Mouse (Mus musculus): ENCODE measurements around the gene Dnajb3. TPM values are rescaled to one million over a fixed set of nuclear protein-coding genes. Genes with fewer than 3 reads are reported as not detected.

Gene Dnajb3
- polyA plus RNA-seq, 1 experiment: not detected

DNA sequence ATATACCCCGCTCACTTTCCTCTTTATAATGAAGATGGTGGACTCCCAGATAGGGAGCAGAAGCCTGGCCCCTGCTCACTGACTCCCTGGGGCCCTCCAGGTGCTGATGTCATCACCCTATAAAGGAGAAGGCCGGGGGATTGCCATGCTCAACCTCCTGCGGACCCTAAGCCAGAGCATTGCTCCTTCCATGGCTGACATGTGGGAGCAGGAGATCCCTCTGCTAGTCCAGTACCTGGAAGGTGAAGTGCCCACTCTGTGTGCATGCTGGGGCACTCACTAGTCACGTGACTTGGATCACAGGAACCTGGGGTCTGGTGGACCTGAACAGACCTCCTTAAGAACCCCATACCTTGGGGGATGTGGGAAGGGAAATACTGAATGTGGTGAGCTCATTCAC, 35.0 kb upstream of the Dnajb3 start:
- H3K79me2 ChIP-seq (ENCODE audit: control insufficient read depth, insufficient read depth): no peaks in the 10 kb centered on the region
- no peak for TF ChIP-seq USF1 (IDR thresholded peaks at IDR 0.05; ENCODE audit: low read depth)
- no peak for TF ChIP-seq MAX (IDR thresholded peaks at IDR 0.05)
- no peak for TF ChIP-seq CEBPB (IDR thresholded peaks at IDR 0.05; ENCODE audit: low read depth)
- TF ChIP-seq MYOG (IDR thresholded peaks at IDR 0.05; ENCODE audit: control insufficient read depth, extremely low read depth, insufficient read length): no peak
- TF ChIP-seq FOSL1 (IDR thresholded peaks at IDR 0.05; ENCODE audit: insufficient read depth, low read length, poor library complexity, severe bottlenecking): no peak
- no peak for TF ChIP-seq MYOD1 (IDR thresholded peaks at IDR 0.05; ENCODE audit: control insufficient read depth, insufficient read length, low read depth)
- TF ChIP-seq CTCF (IDR thresholded peaks at IDR 0.05; ENCODE audit: control insufficient read depth, insufficient read depth, insufficient read length): no peak
- H3K36me3 ChIP-seq (ENCODE audit: control insufficient read depth, insufficient read depth): no peaks in the 10 kb centered on the region
- peaks cover 31% of the 10 kb centered on the region for H3K27me3 ChIP-seq (ENCODE audit: control insufficient read depth, insufficient read depth, insufficient read length)
- no peaks in the 10 kb centered on the region for H3K79me3 ChIP-seq (ENCODE audit: low read depth)
- no peak overlapping the region for H3K4me3 ChIP-seq (ENCODE audit: insufficient read depth, poor library complexity, severe bottlenecking)
- no peak overlapping the region for H3ac ChIP-seq (ENCODE audit: control insufficient read depth, insufficient read length, low read depth)

- Histone ChIP-seq H3K79me2 (ENCODE audit: control insufficient read depth, insufficient read depth) (no peaks in the 10 kb centered on the region), H3K27me3 (ENCODE audit: control insufficient read depth, insufficient read depth, insufficient read length) (peaks cover 36% of the 10 kb centered on the region), H3K4me3 (ENCODE audit: insufficient read depth, poor library complexity, severe bottlenecking) (no peak overlapping the region), H3K36me3 (ENCODE audit: control insufficient read depth, insufficient read depth) (no peaks in the 10 kb centered on the region), H3ac (ENCODE audit: control insufficient read depth, insufficient read length, low read depth) (no peak overlapping the region), H3K79me3 (ENCODE audit: low read depth) (no peaks in the 10 kb centered on the region)
- TF ChIP-seq FOSL1 (IDR thresholded peaks at IDR 0.05; ENCODE audit: insufficient read depth, low read length, poor library complexity, severe bottlenecking): no peak
- TF ChIP-seq CEBPB (IDR thresholded peaks at IDR 0.05; ENCODE audit: low read depth): no peak
- TF ChIP-seq MYOG (IDR thresholded peaks at IDR 0.05; ENCODE audit: control insufficient read depth, extremely low read depth, insufficient read length): no peak
- TF ChIP-seq CTCF (IDR thresholded peaks at IDR 0.05; ENCODE audit: control insufficient read depth, insufficient read depth, insufficient read length): no peak
- no peak for TF ChIP-seq MAX (IDR thresholded peaks at IDR 0.05)
- no peak for TF ChIP-seq USF1 (IDR thresholded peaks at IDR 0.05; ENCODE audit: low read depth)
- TF ChIP-seq MYOD1 (IDR thresholded peaks at IDR 0.05; ENCODE audit: control insufficient read depth, insufficient read length, low read depth): no peak
These were observed 34.5 kb upstream of the Dnajb3 start for GRCm38 (mm10) chr1:88240072-88240471.

- no peak overlapping the region for H3K4me3 ChIP-seq (ENCODE audit: insufficient read depth, poor library complexity, severe bottlenecking)
- H3ac ChIP-seq (ENCODE audit: control insufficient read depth, insufficient read length, low read depth): no peak overlapping the region
- peaks cover 43% of the 10 kb centered on the region for H3K27me3 ChIP-seq (ENCODE audit: control insufficient read depth, insufficient read depth, insufficient read length)
- TF ChIP-seq FOSL1 (IDR thresholded peaks at IDR 0.05; ENCODE audit: insufficient read depth, low read length, poor library complexity, severe bottlenecking): no peak
- no peak for TF ChIP-seq CEBPB (IDR thresholded peaks at IDR 0.05; ENCODE audit: low read depth)
- no peak for TF ChIP-seq CTCF (IDR thresholded peaks at IDR 0.05; ENCODE audit: control insufficient read depth, insufficient read depth, insufficient read length)
- no peak for TF ChIP-seq MYOD1 (IDR thresholded peaks at IDR 0.05; ENCODE audit: control insufficient read depth, insufficient read length, low read depth)
- no peak for TF ChIP-seq MAX (IDR thresholded peaks at IDR 0.05)
- no peak for TF ChIP-seq USF1 (IDR thresholded peaks at IDR 0.05; ENCODE audit: low read depth)
- TF ChIP-seq MYOG (IDR thresholded peaks at IDR 0.05; ENCODE audit: control insufficient read depth, extremely low read depth, insufficient read length): no peak
- no peaks in the 10 kb centered on the region for H3K79me3 ChIP-seq (ENCODE audit: low read depth)
- no peaks in the 10 kb centered on the region for H3K36me3 ChIP-seq (ENCODE audit: control insufficient read depth, insufficient read depth)
- H3K79me2 ChIP-seq (ENCODE audit: control insufficient read depth, insufficient read depth): no peaks in the 10 kb centered on the region
These were observed 33.2 kb upstream of the Dnajb3 start for GRCm38 (mm10) chr1:88238771-88239170.

GRCm38 (mm10) chr1:88237311-88237710, 31.7 kb upstream of the Dnajb3 start:
- no peak for TF ChIP-seq USF1 (IDR thresholded peaks at IDR 0.05; ENCODE audit: low read depth)
- no peak for TF ChIP-seq CTCF (IDR thresholded peaks at IDR 0.05; ENCODE audit: control insufficient read depth, insufficient read depth, insufficient read length)
- no peak for TF ChIP-seq MAX (IDR thresholded peaks at IDR 0.05)
- no peak for TF ChIP-seq MYOD1 (IDR thresholded peaks at IDR 0.05; ENCODE audit: control insufficient read depth, insufficient read length, low read depth)
- TF ChIP-seq CEBPB (IDR thresholded peaks at IDR 0.05; ENCODE audit: low read depth): no peak
- TF ChIP-seq FOSL1 (IDR thresholded peaks at IDR 0.05; ENCODE audit: insufficient read depth, low read length, poor library complexity, severe bottlenecking): no peak
- no peak for TF ChIP-seq MYOG (IDR thresholded peaks at IDR 0.05; ENCODE audit: control insufficient read depth, extremely low read depth, insufficient read length)
- Histone ChIP-seq H3K27me3 (ENCODE audit: control insufficient read depth, insufficient read depth, insufficient read length) (peaks cover 39% of the 10 kb centered on the region), H3K4me3 (ENCODE audit: insufficient read depth, poor library complexity, severe bottlenecking) (no peak overlapping the region), H3K36me3 (ENCODE audit: control insufficient read depth, insufficient read depth) (no peaks in the 10 kb centered on the region), H3K79me2 (ENCODE audit: control insufficient read depth, insufficient read depth) (no peaks in the 10 kb centered on the region), H3K79me3 (ENCODE audit: low read depth) (no peaks in the 10 kb centered on the region), H3ac (ENCODE audit: control insufficient read depth, insufficient read length, low read depth) (no peak overlapping the region)

GRCm38 (mm10) chr1:88235894-88236415, 30.4 kb upstream of the Dnajb3 start:
- TF ChIP-seq MYOG (IDR thresholded peaks at IDR 0.05; ENCODE audit: control insufficient read depth, extremely low read depth, insufficient read length) (no peak), CEBPB (IDR thresholded peaks at IDR 0.05; ENCODE audit: low read depth) (no peak), CTCF (IDR thresholded peaks at IDR 0.05; ENCODE audit: control insufficient read depth, insufficient read depth, insufficient read length) (no peak), FOSL1 (IDR thresholded peaks at IDR 0.05; ENCODE audit: insufficient read depth, low read length, poor library complexity, severe bottlenecking) (no peak), USF1 (IDR thresholded peaks at IDR 0.05; ENCODE audit: low read depth) (no peak), MYOD1 (IDR thresholded peaks at IDR 0.05; ENCODE audit: control insufficient read depth, insufficient read length, low read depth) (no peak), MAX (IDR thresholded peaks at IDR 0.05) (no peak)
- no peak overlapping the region for H3K4me3 ChIP-seq (ENCODE audit: insufficient read depth, poor library complexity, severe bottlenecking)
- no peaks in the 10 kb centered on the region for H3K36me3 ChIP-seq (ENCODE audit: control insufficient read depth, insufficient read depth)
- no peak overlapping the region for H3ac ChIP-seq (ENCODE audit: control insufficient read depth, insufficient read length, low read depth)
- no peaks in the 10 kb centered on the region for H3K79me3 ChIP-seq (ENCODE audit: low read depth)
- peaks cover 45% of the 10 kb centered on the region for H3K27me3 ChIP-seq (ENCODE audit: control insufficient read depth, insufficient read depth, insufficient read length)
- no peaks in the 10 kb centered on the region for H3K79me2 ChIP-seq (ENCODE audit: control insufficient read depth, insufficient read depth)

All from C2C12 (cell line).